Mouse (Mus musculus) midbrain, embryonic 14.5 days (tissue): ENCODE measurements around the gene Rcan2. TPM values are rescaled to one million over a fixed set of nuclear protein-coding genes. Genes with fewer than 3 reads are reported as not detected.

Source experiments
- ATAC-seq: fragments of 200-750 bp; cut with Nextera tagmentation; 2 replicates; pipeline ENCODE4 v1.8.0; 2017; ENCODE audit warnings: moderate number of reproducible peaks, moderate library complexity; ENCODE audit not compliant: low FRiP score, low TSS enrichment
- DNase-seq: peaks from one replicate; pipeline ENCODE4 v3.0.0-alpha.2; 2015
- H3K27ac ChIP-seq: fragments of 300-500 bp; sonication (generic); replicated peaks from 2 replicates; pipeline ENCODE4 v1.5.1; 2014; ENCODE audit warnings: mild to moderate bottlenecking, low read depth, low read length, moderate library complexity
- H3K27me3 ChIP-seq: fragments of 300-500 bp; sonication (generic); 2 replicates; pipeline ENCODE4 v1.6.1; 2014; ENCODE audit warnings: low read length, control low read depth, mixed read lengths; ENCODE audit not compliant: control insufficient read depth, insufficient read depth
- H3K36me3 ChIP-seq: fragments of 300-500 bp; sonication (generic); 2 replicates; pipeline ENCODE4 v1.6.1; 2014; ENCODE audit warnings: low read length, control low read depth; ENCODE audit not compliant: control insufficient read depth, insufficient read depth
- H3K4me1 ChIP-seq: fragments of 300-500 bp; sonication (generic); 2 replicates; pipeline ENCODE4 v1.6.1; 2014; ENCODE audit warnings: mild to moderate bottlenecking, antibody characterized with exemption, low read length, control low read depth; ENCODE audit not compliant: control insufficient read depth, insufficient read depth
- H3K4me2 ChIP-seq: fragments of 300-500 bp; sonication (generic); 2 replicates; pipeline ENCODE4 v1.6.1; 2014; ENCODE audit warnings: mild to moderate bottlenecking, low read length, moderate library complexity
- H3K4me3 ChIP-seq: fragments of 300-500 bp; sonication (generic); replicated peaks from 2 replicates; pipeline ENCODE4 v1.5.1; 2014; ENCODE audit warnings: low read depth, low read length
- H3K9ac ChIP-seq: fragments of 300-500 bp; sonication (generic); replicated peaks from 2 replicates; pipeline ENCODE4 v1.6.1; 2014; ENCODE audit warnings: mild to moderate bottlenecking, low read length, moderate library complexity
- H3K9me3 ChIP-seq: fragments of 300-500 bp; sonication (generic); 2 replicates; pipeline ENCODE4 v1.6.1; 2016; ENCODE audit warnings: low read length, control low read depth, mixed read lengths; ENCODE audit not compliant: control insufficient read depth
- WGBS: fragments of 180-500 bp; shearing (Covaris S2); extraction: QIAGEN DNeasy Blood & Tissue Kit; methylation state at CpG from one replicate; pipeline ENCODE4 v1.1.7; 2014; 5-methylcytosine and 5-hydroxymethylcytosine counted together
- polyA plus RNA-seq: library from polyadenylated mRNA; unstranded; fragments of >200 nt; fragmentation: Nextera tagmentation; extraction: Ambion mirVana; gene quantifications from 2 replicates; pipeline ENCODE4 v1.2.1, GENCODE M21; 2014

Rcan2 gene
- polyA plus RNA-seq, 1 experiment from 2014 or later: 79.4 TPM

- ATAC-seq: no peak
- Histone ChIP-seq H3K4me2 (no peak overlapping the region), H3K4me3 (no peak overlapping the region), H3K36me3 (no peaks in the 10 kb centered on the region), H3K9me3 (no peaks in the 10 kb centered on the region), H3K27me3 (no peaks in the 10 kb centered on the region), H3K9ac (no peak overlapping the region), H3K27ac (peak overlapping the region; percentile 46; the same call in 1 of the 2 replicates), H3K4me1 (no peaks in the 10 kb centered on the region)
- DNase-seq: no peak
- 92% methylated on average over 6 of the region's 6 CpGs for WGBS
Measured at GRCm38 (mm10) chr17:43998095-43998494, 196.9 kb downstream of the Rcan2 start.

DNA sequence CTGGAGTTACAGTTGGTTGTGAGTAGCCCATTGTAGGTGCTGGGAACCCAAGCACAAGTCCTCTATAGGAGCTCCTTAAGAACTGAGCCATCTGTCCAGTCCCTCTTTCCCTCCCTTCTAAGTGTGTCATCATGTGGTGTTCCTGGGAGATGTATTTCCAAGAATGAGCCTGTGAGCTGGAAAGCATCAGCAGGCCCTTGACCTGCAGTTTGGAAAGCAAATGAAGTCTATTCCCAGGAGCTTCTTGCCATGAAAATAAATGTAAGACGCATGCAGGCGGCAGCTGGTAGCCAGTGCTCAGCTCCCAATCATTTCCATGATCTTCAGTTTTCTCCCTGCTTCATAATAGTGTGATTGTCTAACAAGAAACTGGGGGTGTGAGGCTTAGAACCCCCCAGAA lies 203.2 kb downstream of the Rcan2 start:
- DNase-seq (no peak), ATAC-seq (no peak)
- Histone ChIP-seq H3K4me2 (no peak overlapping the region), H3K9ac (no peak overlapping the region), H3K27me3 (no peaks in the 10 kb centered on the region), H3K4me3 (no peak overlapping the region), H3K36me3 (no peaks in the 10 kb centered on the region), H3K9me3 (no peaks in the 10 kb centered on the region), H3K27ac (no peak overlapping the region), H3K4me1 (no peaks in the 10 kb centered on the region)
- 54% methylated on average over 2 of the region's 2 CpGs for WGBS

DNA sequence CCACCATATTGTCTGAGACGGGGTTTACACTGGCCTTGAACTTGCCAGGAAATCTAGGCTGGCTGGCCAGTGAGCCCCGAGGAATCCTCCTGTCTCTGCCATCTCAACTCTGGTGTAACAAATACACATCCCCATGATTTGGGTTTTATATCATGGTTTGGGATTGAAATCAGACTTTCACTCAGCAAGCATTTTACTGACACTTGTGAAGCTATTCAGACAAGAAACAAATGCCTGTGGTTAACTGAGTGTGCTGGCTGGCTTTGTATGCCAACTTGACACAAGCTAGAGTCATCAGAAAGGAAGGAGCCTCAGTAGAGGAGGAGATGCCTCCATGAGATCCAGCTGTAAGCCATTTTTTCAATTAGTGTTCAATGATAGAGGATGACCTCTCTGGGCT lies 206.3 kb downstream of the Rcan2 start:
- no peak overlapping the region for H3K4me3 ChIP-seq
- no peaks in the 10 kb centered on the region for H3K27me3 ChIP-seq
- no peak overlapping the region for H3K4me2 ChIP-seq
- no peaks in the 10 kb centered on the region for H3K36me3 ChIP-seq
- WGBS: 93% methylated on average over 2 of the region's 2 CpGs
- H3K9ac ChIP-seq: no peak overlapping the region
- DNase-seq: no peak
- H3K9me3 ChIP-seq: no peaks in the 10 kb centered on the region
- H3K27ac ChIP-seq: no peak overlapping the region
- no peak for ATAC-seq
- H3K4me1 ChIP-seq: no peaks in the 10 kb centered on the region

GRCm38 (mm10) chr17:44011917-44012316 lies 210.8 kb downstream of the Rcan2 start:
- DNase-seq: no peak
- Histone ChIP-seq H3K9ac (no peak overlapping the region), H3K9me3 (no peaks in the 10 kb centered on the region), H3K4me3 (no peak overlapping the region), H3K27me3 (no peaks in the 10 kb centered on the region), H3K4me2 (no peak overlapping the region), H3K4me1 (no peaks in the 10 kb centered on the region), H3K27ac (no peak overlapping the region), H3K36me3 (no peaks in the 10 kb centered on the region)
- WGBS: 81% methylated on average over 4 of the region's 4 CpGs
- no peak for ATAC-seq

DNA sequence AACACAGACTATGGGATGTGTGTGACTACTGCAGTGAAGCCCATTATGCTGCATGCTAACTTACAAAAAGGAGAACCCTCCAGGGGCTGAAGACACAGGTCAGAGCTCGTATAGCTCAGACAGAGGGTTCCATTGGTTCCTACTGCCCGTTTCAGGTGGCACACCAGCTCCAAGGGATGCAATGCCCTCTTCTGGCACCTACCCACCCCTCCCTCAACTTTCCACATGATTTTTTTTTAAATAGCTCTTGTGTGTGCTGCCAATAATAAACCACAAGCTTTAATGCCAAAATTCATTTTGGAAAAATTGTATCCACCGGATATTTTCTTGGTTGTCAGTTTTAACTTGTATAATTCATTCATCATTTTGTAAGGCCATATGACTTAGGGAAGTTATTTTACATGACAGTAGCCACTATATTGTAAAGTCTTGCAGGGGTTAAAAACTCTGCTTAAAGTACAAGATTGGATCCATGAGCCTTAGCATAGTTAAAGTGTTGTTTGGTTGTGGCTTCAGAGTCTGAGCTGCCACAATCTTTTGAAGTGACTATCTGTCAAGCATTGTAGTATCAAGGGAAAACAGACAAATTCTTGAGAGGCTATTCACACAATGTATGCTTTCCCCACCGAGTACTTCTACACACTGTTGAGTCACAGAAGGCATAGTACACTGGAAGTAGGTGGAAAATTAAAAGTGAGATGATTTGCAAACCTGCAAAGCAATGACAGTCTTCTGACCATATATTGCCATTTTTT lies 212.8 kb downstream of the Rcan2 start:
- no peak overlapping the region for H3K9ac ChIP-seq
- DNase-seq (no peak), ATAC-seq (no peak)
- no peaks in the 10 kb centered on the region for H3K9me3 ChIP-seq
- no peak overlapping the region for H3K27ac ChIP-seq
- H3K4me1 ChIP-seq: no peaks in the 10 kb centered on the region
- 72% methylated on average over 4 of the region's 4 CpGs for WGBS
- no peak overlapping the region for H3K4me3 ChIP-seq
- H3K36me3 ChIP-seq: peaks cover 4% of the 10 kb centered on the region; the same call in 1 of the 2 replicates
- H3K4me2 ChIP-seq: no peak overlapping the region
- H3K27me3 ChIP-seq: no peaks in the 10 kb centered on the region

DNA sequence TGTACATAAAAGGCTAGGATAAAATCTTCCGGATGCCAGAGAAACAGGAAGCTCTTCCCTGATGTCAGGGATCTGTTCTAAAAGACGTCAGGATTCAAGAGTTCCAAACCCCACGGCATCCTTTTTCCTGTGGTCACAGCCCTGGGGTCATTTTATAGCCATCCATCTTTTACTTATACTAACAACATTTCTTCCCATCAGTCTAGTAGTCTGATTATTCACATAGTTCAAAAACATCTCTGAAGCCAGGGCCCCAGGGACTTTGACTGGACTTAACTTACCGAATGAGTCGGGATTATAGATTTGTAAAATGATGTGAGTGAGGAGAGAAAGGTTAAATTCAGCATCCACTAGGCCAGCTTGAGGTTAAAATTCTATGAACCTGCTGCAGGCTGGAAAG lies 215.2 kb downstream of the Rcan2 start:
- no peaks in the 10 kb centered on the region for H3K27me3 ChIP-seq
- H3K27ac ChIP-seq: no peak overlapping the region
- H3K9me3 ChIP-seq: no peaks in the 10 kb centered on the region
- H3K4me3 ChIP-seq: no peak overlapping the region
- H3K9ac ChIP-seq: no peak overlapping the region
- no peak for ATAC-seq
- H3K4me2 ChIP-seq: no peak overlapping the region
- H3K36me3 ChIP-seq: peaks cover 4% of the 10 kb centered on the region; the same call in 1 of the 2 replicates
- no peaks in the 10 kb centered on the region for H3K4me1 ChIP-seq
- DNase-seq: no peak
- 81% methylated on average over 5 of the region's 5 CpGs for WGBS

DNA sequence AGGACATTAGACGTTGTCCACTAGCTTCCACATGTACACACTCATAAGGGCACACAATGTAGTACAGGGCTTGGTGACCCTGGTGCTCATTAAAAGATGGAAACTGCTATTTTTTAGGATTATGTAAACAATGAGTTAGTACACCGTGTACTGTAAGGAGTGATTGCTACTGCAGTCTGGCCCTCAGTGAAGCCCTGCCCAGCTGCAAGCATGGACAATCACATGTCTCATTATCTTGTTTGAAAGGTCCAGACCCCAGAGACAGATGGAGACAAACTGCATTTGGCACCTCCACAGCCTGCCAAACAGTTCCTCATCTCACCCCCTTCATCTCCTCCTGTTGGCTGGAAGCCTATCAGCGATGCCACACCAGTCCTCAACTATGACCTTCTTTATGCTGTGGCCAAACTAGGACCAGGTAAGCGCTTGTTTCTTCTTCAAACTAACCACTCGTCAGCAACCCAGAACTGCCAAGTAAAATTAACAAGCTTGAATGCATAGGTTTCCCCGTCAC lies 219.6 kb downstream of the Rcan2 start:
- Histone ChIP-seq H3K4me3 (no peak overlapping the region), H3K27me3 (no peaks in the 10 kb centered on the region), H3K9me3 (no peaks in the 10 kb centered on the region), H3K9ac (no peak overlapping the region), H3K36me3 (peaks cover 4% of the 10 kb centered on the region; the same call in 1 of the 2 replicates), H3K4me1 (peaks cover 3% of the 10 kb centered on the region; the same call in 1 of the 2 replicates), H3K4me2 (no peak overlapping the region), H3K27ac (no peak overlapping the region)
- 84% methylated on average over 6 of the region's 6 CpGs for WGBS
- ATAC-seq (no peak), DNase-seq (no peak)

DNA sequence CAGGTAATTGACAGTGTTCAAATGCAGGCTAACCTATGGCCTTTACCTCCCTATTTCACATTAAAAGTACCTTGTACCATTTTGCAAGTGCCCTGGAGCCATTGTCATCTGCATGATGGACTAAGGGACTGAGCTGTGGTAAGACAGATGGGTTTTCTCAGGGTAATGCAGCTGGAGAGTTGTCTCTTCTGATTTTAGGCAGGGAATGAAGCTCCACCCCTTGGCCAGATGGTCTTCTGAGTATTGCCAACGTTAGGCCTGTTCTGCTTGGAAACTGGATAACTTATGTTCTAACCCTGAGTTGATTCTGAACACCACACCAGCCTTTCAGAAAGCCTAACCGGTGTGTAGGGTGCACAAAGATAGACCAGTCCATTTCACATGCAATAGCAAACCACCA lies 222.7 kb downstream of the Rcan2 start:
- no peak overlapping the region for H3K4me2 ChIP-seq
- DNase-seq: no peak
- WGBS: 70% methylated on average over 2 of the region's 2 CpGs
- no peaks in the 10 kb centered on the region for H3K9me3 ChIP-seq
- H3K9ac ChIP-seq: no peak overlapping the region
- H3K4me1 ChIP-seq: peaks cover 14% of the 10 kb centered on the region; the same call in 1 of the 2 replicates
- H3K4me3 ChIP-seq: no peak overlapping the region
- H3K27ac ChIP-seq: no peak overlapping the region
- H3K36me3 ChIP-seq: no peaks in the 10 kb centered on the region
- no peaks in the 10 kb centered on the region for H3K27me3 ChIP-seq
- no peak for ATAC-seq

- 73% methylated on average over 2 of the region's 2 CpGs for WGBS
Measured at GRCm38 (mm10) chr17:44025011-44025410, 223.9 kb downstream of the Rcan2 start.

More at GRCm38 (mm10) chr17:44025011-44025410, 223.9 kb downstream of the Rcan2 start:
- DNase-seq (no peak), ATAC-seq (no peak)
- Histone ChIP-seq H3K9ac (no peak overlapping the region), H3K27me3 (no peaks in the 10 kb centered on the region), H3K36me3 (no peaks in the 10 kb centered on the region), H3K4me1 (peaks cover 14% of the 10 kb centered on the region; the same call in 1 of the 2 replicates), H3K27ac (no peak overlapping the region), H3K9me3 (no peaks in the 10 kb centered on the region), H3K4me3 (no peak overlapping the region), H3K4me2 (no peak overlapping the region)
